Comparison of ENCODE assay signal across 13 mouse cellular contexts in the genomic region with DNA sequence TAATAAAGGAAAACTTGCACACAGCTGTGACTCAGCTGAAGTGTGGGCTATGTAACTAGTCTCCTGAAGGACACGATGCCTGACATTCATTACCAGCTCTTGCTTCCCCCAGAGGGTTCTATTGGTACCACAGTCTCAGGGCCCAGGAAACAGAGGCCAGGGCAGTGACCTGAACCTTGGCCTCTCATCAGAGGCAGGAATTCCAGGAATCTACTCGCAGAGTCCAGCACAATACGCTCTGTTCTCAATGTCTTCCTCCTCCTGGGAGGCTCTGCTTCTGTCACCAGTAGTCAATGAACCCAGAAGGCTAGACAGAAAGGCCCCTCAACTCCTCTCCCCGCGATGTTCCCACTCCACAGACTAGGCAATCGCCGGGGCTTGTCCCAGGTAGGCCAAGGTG.
DNase-seq lines count a peak whose midpoint lies in the region; ATAC-seq and TF ChIP-seq lines count a peak whose summit lies in the region.
"Had no signal": no experiment of that assay in that cellular context is flagged by ENCODE, and none has a peak within 500 bp of the region (broad histone marks: within the 10 kb centered on the region; RNA-seq: fewer than 3 reads in every experiment).

No protein-coding gene starts in this region.

- no peaks in the 10 kb centered on the region for H3K27me3 ChIP-seq in liver, adult 2 months (ENCODE audit: control insufficient read depth, insufficient read depth, low read length)
- no peaks in the 10 kb centered on the region for H3K27me3 ChIP-seq in liver, embryonic 11.5 days (replicated peaks; ENCODE audit: control insufficient read depth, insufficient read depth, low read length)
- H3K27me3 ChIP-seq in embryonic facial prominence, embryonic 11.5 days (ENCODE audit: control insufficient read depth, insufficient read depth, low read length) = no peaks in the 10 kb centered on the region
- H3K27me3 ChIP-seq: forebrain, embryonic 13.5 days; liver, embryonic 13.5 days had no signal

- no peak for TF ChIP-seq POLR2A in liver, adult 2 months (IDR thresholded peaks at IDR 0.05; ENCODE audit: extremely low read depth, insufficient read depth, low read length)

- no peak overlapping the region for H3K27ac ChIP-seq in liver, adult 2 months (replicated peaks; ENCODE audit: insufficient read depth, low read depth, low read length)
- H3K27ac ChIP-seq in liver, embryonic 11.5 days (ENCODE audit: low read depth, low read length) = no peak overlapping the region
- H3K27ac ChIP-seq in embryonic facial prominence, embryonic 11.5 days (replicated peaks; ENCODE audit: low read depth, low read length) = no peak overlapping the region
- H3K27ac ChIP-seq: forebrain, embryonic 13.5 days; liver, embryonic 13.5 days had no signal

- TF ChIP-seq CTCF in liver, adult 2 months (IDR thresholded peaks at IDR 0.05; ENCODE audit: low read depth, low read length) = no peak

- no peak for ATAC-seq in liver, embryonic 11.5 days (replicated peaks; ENCODE audit: low FRiP score)
- ATAC-seq in embryonic facial prominence, embryonic 11.5 days (replicated peaks; ENCODE audit: insufficient number of reproducible peaks, low FRiP score, low TSS enrichment, low read depth) = no peak
- ATAC-seq in frontal cortex, adult (ENCODE audit: low TSS enrichment) = no peak
- ATAC-seq: forebrain, embryonic 13.5 days had no signal

- DNase-seq in liver, adult 2 months (ENCODE audit: extremely low read depth, low read depth, low spot score) = peak; percentile 24
- no peak for DNase-seq in liver, embryonic 11.5 days (ENCODE audit: low spot score)
- DNase-seq in embryonic facial prominence, embryonic 11.5 days (ENCODE audit: low spot score) = peak; percentile 32
- peak; percentile 83 for DNase-seq in kidney, postnatal 14 days
- DNase-seq in testis, postnatal 10 days (ENCODE audit: low spot score) = peak; percentile 58
- DNase-seq in thymus, postnatal 14 days = no peak
- DNase-seq: cerebellum, postnatal 36 days; liver, embryonic 13.5 days; right cerebral cortex, adult 18-20 months; thymus, adult 2 months had no signal

- H3K36me3 ChIP-seq in liver, adult 2 months (ENCODE audit: control insufficient read depth, insufficient read depth, low read length) = no peaks in the 10 kb centered on the region
- H3K36me3 ChIP-seq in liver, embryonic 11.5 days (ENCODE audit: control insufficient read depth, insufficient read depth, low read length) = no peaks in the 10 kb centered on the region
- no peaks in the 10 kb centered on the region for H3K36me3 ChIP-seq in embryonic facial prominence, embryonic 11.5 days (replicated peaks; ENCODE audit: control insufficient read depth, insufficient read depth, low read depth, low read length)
- H3K36me3 ChIP-seq: liver, embryonic 13.5 days had no signal

- H3K4me2 ChIP-seq in liver, embryonic 11.5 days = no peak overlapping the region
- no peak overlapping the region for H3K4me2 ChIP-seq in embryonic facial prominence, embryonic 11.5 days (ENCODE audit: low read depth, low read length)
- H3K4me2 ChIP-seq: forebrain, embryonic 13.5 days; heart, embryonic 11.5 days; liver, embryonic 13.5 days had no signal

- H3K79me2 ChIP-seq in liver, adult 2 months (ENCODE audit: control insufficient read depth, insufficient read depth, low read length) = no peaks in the 10 kb centered on the region

- 48% methylated on average over 7 of the region's 7 CpGs for WGBS in liver, adult 2 months
- 51% methylated on average over 7 of the region's 7 CpGs for WGBS in liver, embryonic 11.5 days
- 16% methylated on average over 7 of the region's 7 CpGs for WGBS in embryonic facial prominence, embryonic 11.5 days

- H3K9me3 ChIP-seq in liver, embryonic 11.5 days (ENCODE audit: control insufficient read depth, low read length) = no peaks in the 10 kb centered on the region
- no peaks in the 10 kb centered on the region for H3K9me3 ChIP-seq in embryonic facial prominence, embryonic 11.5 days (replicated peaks; ENCODE audit: control insufficient read depth, low read length)
- H3K9me3 ChIP-seq: forebrain, embryonic 13.5 days; liver, embryonic 13.5 days had no signal

- no peak overlapping the region for H3K9ac ChIP-seq in liver, adult 2 months (ENCODE audit: low read depth, low read length)
- no peak overlapping the region for H3K9ac ChIP-seq in liver, embryonic 11.5 days (ENCODE audit: low read depth, low read length)
- no peak overlapping the region for H3K9ac ChIP-seq in embryonic facial prominence, embryonic 11.5 days (replicated peaks; ENCODE audit: low read length)
- H3K9ac ChIP-seq: forebrain, embryonic 13.5 days; liver, embryonic 13.5 days had no signal

- no peaks in the 10 kb centered on the region for H3K4me1 ChIP-seq in liver, adult 2 months (ENCODE audit: control insufficient read depth, insufficient read depth, low read length)
- H3K4me1 ChIP-seq in liver, embryonic 11.5 days (replicated peaks; ENCODE audit: control insufficient read depth, insufficient read depth, low read length) = peaks cover 6% of the 10 kb centered on the region
- H3K4me1 ChIP-seq in embryonic facial prominence, embryonic 11.5 days (ENCODE audit: control insufficient read depth, insufficient read depth, low read length) = peaks cover 2% of the 10 kb centered on the region; the same call in 1 of the 2 replicates
- H3K4me1 ChIP-seq: liver, embryonic 13.5 days had no signal

- no peak overlapping the region for H3K4me3 ChIP-seq in liver, adult 2 months (ENCODE audit: insufficient read depth, low read depth, low read length)
- no peak overlapping the region for H3K4me3 ChIP-seq in liver, embryonic 11.5 days (ENCODE audit: low read depth, low read length)
- H3K4me3 ChIP-seq in embryonic facial prominence, embryonic 11.5 days (ENCODE audit: low read depth, low read length) = no peak overlapping the region
- H3K4me3 ChIP-seq: forebrain, embryonic 13.5 days; liver, embryonic 13.5 days had no signal

Comparison
In these comparisons a context has a peak if more than half of its experiments do, and no peak if none do; other contexts are left out.
1. DNase-seq: peak in liver, adult 2 months (single experiment), embryonic facial prominence, embryonic 11.5 days (single experiment), kidney, postnatal 14 days (single experiment) and testis, postnatal 10 days (single experiment); none in liver, embryonic 11.5 days (single experiment) and thymus, postnatal 14 days (single experiment).